Mouse (Mus musculus): ENCODE measurements around the gene Vmn2r87.
A peak's percentile ranks its signal among the peaks of the same experiment; 100 is the strongest.
"Not testable (repeated sequence)": the region's sequence is repeated elsewhere in the genome, so short reads cannot be mapped to it uniquely, and the experiment has no call there.

Gene Vmn2r87

GRCm38 (mm10) chr10:130497296-130497695 lies at the start of gene Vmn2r87:
Gene Vmn2r87, minus strand, starts transcription at chr10:130497396.
- no peak for ATAC-seq (ENCODE audit: low TSS enrichment)

DNA sequence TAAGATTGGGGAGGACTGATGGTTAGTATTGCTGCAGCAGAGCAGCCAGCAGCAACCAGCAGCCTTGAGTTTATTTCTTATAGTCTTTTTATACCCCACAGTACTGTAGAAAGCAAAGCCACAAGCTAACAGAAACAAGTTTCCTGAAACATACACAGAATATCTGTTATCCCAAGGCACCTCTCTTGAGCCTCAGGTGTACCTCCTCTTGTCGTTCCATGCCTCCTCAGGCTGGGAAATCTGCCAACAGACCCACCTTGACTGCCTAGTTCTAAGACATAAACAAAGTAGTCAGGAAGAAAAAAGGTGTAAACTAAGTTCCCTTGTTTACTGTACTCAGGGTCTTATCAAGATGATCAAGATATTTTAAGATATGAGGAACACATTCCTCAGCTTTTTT lies 47.1 kb upstream of the Vmn2r87 start:
- not testable (repeated sequence) for ATAC-seq (ENCODE audit: low TSS enrichment)

DNA sequence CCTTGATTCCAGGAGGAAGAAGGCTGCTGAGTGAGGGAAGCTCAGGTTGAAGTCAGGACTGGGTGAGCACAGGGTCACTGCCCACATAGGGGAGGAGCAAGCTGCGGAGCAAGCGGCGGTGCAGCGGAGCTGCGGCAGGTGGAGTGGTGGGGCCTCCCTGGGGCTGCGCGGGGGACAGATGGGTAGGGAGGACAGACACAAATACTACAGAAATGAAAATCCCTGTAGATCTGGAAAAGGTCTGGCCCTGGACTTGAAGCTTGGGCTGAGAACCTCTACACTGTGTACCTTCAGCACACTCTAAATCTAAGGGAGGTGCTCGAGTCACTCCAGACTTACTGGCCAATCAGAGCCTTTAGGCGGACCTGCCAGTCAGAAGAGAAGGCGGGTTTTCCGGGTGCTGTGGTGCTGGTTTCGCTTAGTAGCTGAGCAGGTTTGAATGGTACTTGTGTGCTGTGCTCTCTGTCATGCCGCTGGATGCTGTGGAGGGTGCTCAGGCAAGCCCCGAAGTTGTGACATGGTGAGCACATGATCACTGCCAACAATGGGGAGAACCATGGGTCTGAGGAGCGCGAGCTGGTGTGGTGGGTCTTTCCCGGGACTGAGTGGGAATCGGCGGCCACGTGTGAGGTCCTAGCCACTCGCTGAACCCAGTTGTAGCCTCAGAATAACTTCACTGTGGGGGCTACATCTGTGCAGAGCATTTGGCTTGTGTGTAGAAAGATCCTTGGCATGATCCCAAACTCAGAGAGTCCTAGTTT lies 44.9 kb upstream of the Vmn2r87 start:
- peak; percentile 98 for ATAC-seq (ENCODE audit: low TSS enrichment)

DNA sequence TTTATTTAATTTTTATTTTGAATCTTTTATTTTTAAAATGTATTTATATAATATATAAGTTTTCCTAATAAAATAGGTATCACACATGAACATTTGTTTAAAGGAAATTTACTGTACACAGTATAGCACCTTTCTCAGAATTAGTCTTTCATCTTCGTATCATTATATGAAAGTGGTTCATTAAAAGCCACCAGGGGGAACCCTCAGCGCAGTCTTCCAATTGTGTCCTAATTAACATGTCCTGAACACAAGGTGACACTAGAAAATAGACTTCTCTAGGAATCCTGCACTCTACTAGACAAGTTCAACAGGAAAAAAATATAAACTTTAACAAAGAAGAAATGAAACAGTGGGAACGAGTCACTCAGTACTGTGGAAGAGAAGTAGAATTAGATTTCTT lies 38.9 kb upstream of the Vmn2r87 start:
- ATAC-seq (ENCODE audit: low TSS enrichment), result no peak

DNA sequence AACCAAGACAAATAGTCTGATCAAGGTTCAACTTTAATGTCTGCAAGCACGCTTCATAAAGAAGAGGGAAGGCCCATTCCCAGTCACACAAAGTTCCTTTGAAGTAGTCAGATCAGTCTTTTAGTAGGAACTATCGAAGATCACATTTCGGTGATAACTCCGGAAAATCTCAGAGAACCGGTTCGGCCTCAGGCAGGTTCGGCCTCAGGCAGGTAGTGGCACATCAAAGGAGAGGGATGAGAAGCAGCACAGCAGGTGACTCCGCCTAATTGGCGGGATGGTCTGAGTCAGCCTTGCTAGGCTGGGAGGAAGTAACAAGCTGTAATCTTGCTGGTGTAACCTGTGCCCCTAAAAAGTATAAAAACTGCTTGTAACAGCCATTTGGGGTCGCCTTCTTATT lies 30.7 kb upstream of the Vmn2r87 start:
- no peak for ATAC-seq (ENCODE audit: low TSS enrichment)

DNA sequence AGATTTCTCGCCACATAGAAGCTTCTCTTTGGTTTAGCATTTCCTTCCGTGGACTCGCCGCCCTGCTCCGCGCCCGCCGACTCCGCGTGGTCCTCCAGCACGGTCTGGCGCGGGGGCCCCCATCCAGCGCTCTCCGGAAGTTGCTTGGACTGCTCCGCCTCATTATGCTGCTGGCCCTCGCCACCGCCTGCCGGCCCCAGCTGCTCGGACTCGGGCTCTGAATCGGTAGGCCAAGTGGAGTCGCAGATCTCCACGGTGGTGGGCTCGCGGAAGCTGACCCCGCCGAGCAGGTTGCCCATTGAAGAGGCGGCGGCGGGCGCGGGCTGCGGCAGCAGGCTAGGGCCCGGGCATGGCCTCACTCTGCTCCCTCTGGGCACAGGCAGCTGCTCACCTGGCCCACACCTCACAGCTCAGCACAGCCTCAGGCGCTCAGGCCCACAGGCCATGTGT lies 26.9 kb downstream of the Vmn2r87 start:
- peak; percentile 96 for ATAC-seq (ENCODE audit: low TSS enrichment)

DNA sequence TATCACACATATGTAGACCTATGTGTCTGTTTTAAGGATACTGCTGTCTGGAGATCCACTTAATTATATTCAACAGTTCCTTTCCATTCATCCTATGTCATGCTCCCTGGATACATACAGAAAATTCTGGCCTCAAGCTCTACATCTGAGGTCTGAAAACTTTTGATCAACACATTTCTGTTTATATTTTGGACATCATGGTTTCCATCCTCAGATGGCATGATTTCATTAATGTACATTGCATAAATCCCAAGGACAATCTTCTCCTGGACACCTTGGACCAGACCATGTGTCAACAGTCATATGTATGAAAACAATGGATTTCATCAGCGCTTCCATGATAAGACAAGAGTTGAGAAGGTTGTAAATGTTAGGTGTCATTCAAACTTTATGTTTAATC lies 41.2 kb downstream of the Vmn2r87 start, which contains the start of gene Vmn2r86:
Gene Vmn2r86, minus strand, starts transcription at position 101 of the 400 bp plus-strand sequence.
- not testable (repeated sequence) for ATAC-seq (ENCODE audit: low TSS enrichment)

DNA sequence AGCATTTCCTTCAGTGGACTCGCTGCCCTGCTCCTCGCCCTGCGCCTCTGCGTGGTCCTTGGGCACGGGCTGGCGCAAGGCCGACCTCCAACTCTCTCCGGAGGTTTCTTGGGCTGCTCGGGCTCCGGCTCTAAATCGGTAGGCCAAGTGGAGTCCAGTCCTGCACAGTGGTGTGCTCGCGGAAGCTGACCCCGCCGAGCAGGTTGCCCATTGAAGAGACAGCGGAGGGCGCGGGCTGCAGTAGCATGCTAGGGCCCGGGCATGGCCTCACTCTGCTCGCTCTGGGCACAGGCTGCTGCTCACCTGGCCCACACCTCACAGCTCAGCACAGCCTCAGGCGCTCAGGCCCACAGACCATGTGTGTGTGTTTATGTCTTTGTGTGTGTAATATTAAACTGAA lies 52.4 kb downstream of the Vmn2r87 start:
- ATAC-seq (ENCODE audit: low TSS enrichment), result no peak

- not testable (repeated sequence) for ATAC-seq (ENCODE audit: low TSS enrichment)
Observed at GRCm38 (mm10) chr10:130434185-130434898, 62.9 kb downstream of the Vmn2r87 start.

DNA sequence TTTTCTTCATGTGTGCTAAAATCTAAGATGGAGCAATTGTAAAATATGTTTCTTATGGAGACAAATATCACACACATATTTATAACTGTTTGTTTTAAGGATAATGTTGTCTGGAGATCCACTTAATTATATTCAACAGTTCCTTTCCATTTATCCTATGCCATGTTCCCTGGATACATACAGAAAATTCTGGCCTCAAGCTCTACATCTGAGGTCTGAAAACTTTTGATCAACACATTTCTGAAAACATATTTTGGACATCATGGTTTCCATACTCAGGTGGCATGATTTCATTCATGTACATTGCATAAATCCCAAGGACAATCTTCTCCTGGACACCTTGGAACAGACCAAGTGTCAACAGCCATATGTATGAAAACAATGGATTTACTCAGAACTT lies 67.6 kb downstream of the Vmn2r87 start, which contains the start of gene Vmn2r85:
Gene Vmn2r85, minus strand, starts transcription at position 101 of the 400 bp plus-strand sequence.
- ATAC-seq (ENCODE audit: low TSS enrichment), result not testable (repeated sequence)

GRCm38 (mm10) chr10:130422368-130422767 lies 74.8 kb downstream of the Vmn2r87 start:
- not testable (repeated sequence) for ATAC-seq (ENCODE audit: low TSS enrichment)

All from frontal cortex, adult (tissue).